Mouse (Mus musculus) lung, postnatal 0 days (tissue): ENCODE results near the gene Gal.

Source experiments
- CTCF ChIP-seq: IDR thresholded peaks from 2 replicates; pipeline ENCODE4 v1.5.1; 2016; ENCODE audit warnings: antibody characterized with exemption, mild to moderate bottlenecking
- EP300 ChIP-seq: IDR thresholded peaks from 2 replicates; pipeline ENCODE4 v1.6.1; 2016; ENCODE audit warnings: antibody characterized with exemption, mild to moderate bottlenecking, control low read depth

DNA sequence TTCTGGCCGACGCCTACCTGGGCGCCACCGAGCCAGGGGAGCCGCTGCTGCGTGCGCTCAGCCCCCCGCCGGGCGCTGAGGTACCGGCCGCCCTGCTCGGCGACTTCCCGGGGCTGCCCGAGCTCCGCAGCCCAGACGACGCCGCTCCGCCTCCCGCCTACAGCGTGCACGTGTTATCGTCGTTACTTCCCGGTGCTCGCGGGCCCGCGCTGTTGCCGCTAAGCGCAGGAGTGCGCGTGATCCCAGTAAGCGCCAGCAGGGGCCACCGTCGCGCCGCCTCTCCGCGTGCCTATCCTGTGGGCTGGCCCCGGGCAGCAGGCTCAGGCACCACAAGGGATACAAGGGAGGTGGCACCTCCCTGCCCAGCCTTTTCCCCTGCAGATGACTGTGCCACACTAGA is 25.3 kb downstream of the Gal start:
- TF ChIP-seq CTCF, result peak; percentile 92
- no peak for TF ChIP-seq EP300
